Mouse (Mus musculus): ENCODE results near the gene Shisa7. TPM values are rescaled to one million over a fixed set of nuclear protein-coding genes. Genes with fewer than 3 reads are reported as not detected.
"Not testable (repeated sequence)": the region's sequence is repeated elsewhere in the genome, so short reads cannot be mapped to it uniquely, and the experiment has no call there.

Shisa7 gene
- polyA plus RNA-seq (2015; fragmentation: Nextera tagmentation; extraction: Ambion mirVana) = 0.94 and 1.3 TPM in 2 replicates

DNA sequence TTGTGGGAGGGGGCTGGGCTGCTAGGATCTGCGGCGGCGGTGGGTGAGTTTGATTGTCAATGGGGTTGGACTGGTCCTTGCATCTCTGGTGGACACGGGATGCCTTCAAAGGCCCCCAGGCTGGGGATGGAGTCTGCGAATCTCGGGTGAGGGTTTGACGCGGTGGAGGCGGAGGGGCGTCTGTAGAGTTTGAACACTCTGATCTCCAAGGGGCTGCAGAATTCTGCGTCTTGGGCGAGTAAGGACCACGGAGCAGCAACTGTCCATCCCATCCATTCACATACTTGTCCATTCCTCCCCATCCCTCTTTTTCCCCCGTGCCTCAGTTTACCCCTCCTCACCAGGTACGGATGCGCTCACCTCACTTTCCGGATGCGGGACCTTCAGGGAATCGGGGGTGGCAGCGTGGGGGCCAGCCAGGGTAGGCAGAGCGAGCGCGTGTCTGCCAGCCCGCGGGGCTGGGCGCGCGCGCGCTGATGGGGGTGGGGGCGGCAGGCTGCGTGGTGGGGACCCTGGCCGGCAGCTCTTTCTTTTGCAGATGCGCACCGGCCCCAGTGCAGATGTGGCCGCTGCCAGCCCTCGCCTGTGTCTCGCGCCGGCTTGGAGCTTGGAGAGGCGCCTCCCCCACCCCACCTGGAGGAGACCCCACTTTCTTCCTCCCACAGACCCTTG, at the start of gene Shisa7:
TSS of gene Shisa7 (minus strand) at position 452 of the 672 bp plus-strand sequence.
- ATAC-seq (ENCODE audit: borderline replicate concordance, extremely low read depth, low FRiP score, low TSS enrichment) = peak; percentile 37; the same call in 1 of the 2 replicates
- Histone ChIP-seq H3K36me3 (no peaks in the 10 kb centered on the region), H3K9ac (peak within 1 kb of the TSS; percentile 5; the same call in 1 of the 2 replicates), H3K4me1 (peaks cover 18% of the 10 kb centered on the region), H3K4me2 (peak within 1 kb of the TSS; percentile 80), H3K27ac (no peak within 1 kb of the TSS), H3K4me3 (peak within 1 kb of the TSS; percentile 39), H3K27me3 (peaks cover 44% of the 10 kb centered on the region), H3K9me3 (no peaks in the 10 kb centered on the region)
- WGBS = 1% methylated on average over 38 of the region's 41 CpGs

- no peak for ATAC-seq (ENCODE audit: borderline replicate concordance, extremely low read depth, low FRiP score, low TSS enrichment)
- Histone ChIP-seq H3K27ac (no peak overlapping the region), H3K27me3 (no peaks in the 10 kb centered on the region), H3K4me3 (no peak overlapping the region), H3K36me3 (no peaks in the 10 kb centered on the region), H3K9ac (no peak overlapping the region), H3K9me3 (no peaks in the 10 kb centered on the region), H3K4me1 (no peaks in the 10 kb centered on the region), H3K4me2 (no peak overlapping the region)
- WGBS = 40% methylated on average over 4 of the region's 4 CpGs
These were observed 42.2 kb upstream of the Shisa7 start for GRCm38 (mm10) chr7:4886680-4887079.

- not testable (repeated sequence) for H3K9me3 ChIP-seq; ATAC-seq (ENCODE audit: borderline replicate concordance, extremely low read depth, low FRiP score, low TSS enrichment); H3K9ac ChIP-seq; H3K4me2 ChIP-seq; H3K27me3 ChIP-seq; H3K36me3 ChIP-seq; H3K4me3 ChIP-seq; H3K27ac ChIP-seq
- peaks cover 14% of the 10 kb centered on the region for H3K4me1 ChIP-seq
- 71% methylated on average over 1 of the region's 1 CpGs for WGBS
These were observed 34.5 kb upstream of the Shisa7 start for GRCm38 (mm10) chr7:4879036-4879435.

GRCm38 (mm10) chr7:4878186-4878585, 33.7 kb upstream of the Shisa7 start:
- Histone ChIP-seq H3K4me2 (peak overlapping the region; percentile 81), H3K9me3 (no peaks in the 10 kb centered on the region), H3K4me1 (peaks cover 14% of the 10 kb centered on the region), H3K36me3 (no peaks in the 10 kb centered on the region), H3K27me3 (no peaks in the 10 kb centered on the region), H3K9ac (no peak overlapping the region), H3K27ac (no peak overlapping the region), H3K4me3 (peak overlapping the region; percentile 52; the same call in 1 of the 2 replicates)
- no peak for ATAC-seq (ENCODE audit: borderline replicate concordance, extremely low read depth, low FRiP score, low TSS enrichment)

DNA sequence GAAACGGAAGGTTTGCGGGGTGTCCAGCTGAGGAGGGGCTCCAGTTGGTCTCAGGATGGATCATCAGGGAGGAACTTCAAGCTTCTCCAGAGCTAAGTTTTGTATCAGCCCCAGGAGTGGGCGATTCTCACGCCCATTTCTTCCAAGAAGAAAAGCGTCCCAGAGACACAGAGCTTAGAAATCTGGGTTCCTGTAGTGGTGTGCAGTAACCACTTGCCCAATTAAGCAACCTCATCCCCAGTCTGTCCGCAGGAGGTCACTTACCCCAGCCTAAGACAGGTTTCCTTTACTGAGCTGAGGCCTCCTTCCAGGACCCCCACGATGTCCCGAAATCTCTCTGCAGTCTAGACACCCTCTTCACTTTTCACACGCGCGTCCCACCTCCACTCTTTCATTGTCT, 32.7 kb upstream of the Shisa7 start:
- Histone ChIP-seq H3K9me3 (no peaks in the 10 kb centered on the region), H3K27ac (no peak overlapping the region), H3K4me3 (peak overlapping the region; percentile 52), H3K36me3 (no peaks in the 10 kb centered on the region), H3K4me2 (peak overlapping the region; percentile 81), H3K4me1 (peaks cover 14% of the 10 kb centered on the region), H3K9ac (peak overlapping the region; percentile 48), H3K27me3 (no peaks in the 10 kb centered on the region)
- ATAC-seq (ENCODE audit: borderline replicate concordance, extremely low read depth, low FRiP score, low TSS enrichment) = no peak; the same call in 1 of the 2 replicates
- 7% methylated on average over 11 of the region's 11 CpGs for WGBS

DNA sequence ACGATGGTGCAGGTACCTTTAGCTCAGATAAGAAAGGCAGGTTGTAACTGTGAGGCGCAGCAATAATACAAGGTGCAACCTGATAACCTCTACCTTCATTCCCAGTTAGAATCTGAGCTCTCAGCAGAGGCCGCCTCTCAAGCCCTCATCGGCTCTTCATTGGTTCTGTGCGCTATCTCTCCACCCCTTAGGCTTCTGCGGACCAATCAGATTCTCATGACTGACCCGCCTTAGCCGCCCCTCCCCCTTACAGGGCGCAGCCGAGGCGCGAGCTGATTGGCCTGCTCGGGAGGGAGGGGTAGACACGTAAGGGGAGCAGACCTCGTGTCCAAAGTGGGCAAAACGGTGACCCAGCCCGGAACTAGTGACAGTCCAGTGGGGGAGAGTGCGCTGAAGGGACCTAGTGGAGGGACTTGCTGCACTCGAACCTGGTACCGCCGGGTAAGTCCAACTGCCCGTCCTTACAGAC, 32.3 kb upstream of the Shisa7 start, which contains the start of gene Isoc2a:
TSS of gene Isoc2a (plus strand) at position 401 of the 469 bp plus-strand sequence.
- H3K9me3 ChIP-seq = no peaks in the 10 kb centered on the region
- peak; percentile 99 for ATAC-seq (ENCODE audit: borderline replicate concordance, extremely low read depth, low FRiP score, low TSS enrichment)
- H3K4me1 ChIP-seq = peaks cover 14% of the 10 kb centered on the region
- peak within 1 kb of the TSS; percentile 52 for H3K4me3 ChIP-seq
- H3K27me3 ChIP-seq = no peaks in the 10 kb centered on the region
- H3K36me3 ChIP-seq = no peaks in the 10 kb centered on the region
- H3K9ac ChIP-seq = peak within 1 kb of the TSS; percentile 48
- peak within 1 kb of the TSS; percentile 81 for H3K4me2 ChIP-seq
- 1% methylated on average over 22 of the region's 22 CpGs for WGBS
- H3K27ac ChIP-seq = no peak within 1 kb of the TSS

- Histone ChIP-seq H3K27me3 (no peaks in the 10 kb centered on the region), H3K4me1 (peaks cover 10% of the 10 kb centered on the region), H3K9me3 (no peaks in the 10 kb centered on the region), H3K4me3 (no peak within 1 kb of the TSS), H3K36me3 (no peaks in the 10 kb centered on the region), H3K9ac (no peak within 1 kb of the TSS), H3K4me2 (no peak within 1 kb of the TSS), H3K27ac (no peak within 1 kb of the TSS)
- 48% methylated on average over 6 of the region's 6 CpGs for WGBS
- ATAC-seq (ENCODE audit: borderline replicate concordance, extremely low read depth, low FRiP score, low TSS enrichment) = no peak
These were observed 25.6 kb upstream of the Shisa7 start, which contains the start of gene Isoc2b for GRCm38 (mm10) chr7:4870133-4870532. TSS of gene Isoc2b (minus strand) at chr7:4870258.

GRCm38 (mm10) chr7:4866631-4867180, 22.2 kb upstream of the Shisa7 start:
- no peak for ATAC-seq (ENCODE audit: borderline replicate concordance, extremely low read depth, low FRiP score, low TSS enrichment)
- H3K9me3 ChIP-seq = no peaks in the 10 kb centered on the region
- peak overlapping the region; percentile 62 for H3K4me3 ChIP-seq
- peaks cover 18% of the 10 kb centered on the region for H3K4me1 ChIP-seq
- H3K9ac ChIP-seq = peak overlapping the region; percentile 45
- WGBS = 28% methylated on average over 10 of the region's 10 CpGs
- H3K36me3 ChIP-seq = no peaks in the 10 kb centered on the region
- no peaks in the 10 kb centered on the region for H3K27me3 ChIP-seq
- H3K4me2 ChIP-seq = peak overlapping the region; percentile 66
- H3K27ac ChIP-seq = peak overlapping the region; percentile 49; the same call in 1 of the 2 replicates

- peak; percentile 99 for ATAC-seq (ENCODE audit: borderline replicate concordance, extremely low read depth, low FRiP score, low TSS enrichment)
- Histone ChIP-seq H3K4me3 (peak overlapping the region; percentile 62), H3K36me3 (no peaks in the 10 kb centered on the region), H3K27me3 (no peaks in the 10 kb centered on the region), H3K4me1 (peaks cover 18% of the 10 kb centered on the region), H3K27ac (peak overlapping the region; percentile 49), H3K9me3 (no peaks in the 10 kb centered on the region), H3K9ac (peak overlapping the region; percentile 45), H3K4me2 (peak overlapping the region; percentile 66)
- 4% methylated on average over 40 of the region's 40 CpGs for WGBS
These were observed 21.3 kb upstream of the Shisa7 start for GRCm38 (mm10) chr7:4865579-4866493.

- H3K27me3 ChIP-seq = no peaks in the 10 kb centered on the region
- ATAC-seq (ENCODE audit: borderline replicate concordance, extremely low read depth, low FRiP score, low TSS enrichment) = no peak
- H3K27ac ChIP-seq = peak overlapping the region; percentile 42; the same call in 1 of the 2 replicates
These were observed 20.6 kb upstream of the Shisa7 start for GRCm38 (mm10) chr7:4865090-4865489.

DNA sequence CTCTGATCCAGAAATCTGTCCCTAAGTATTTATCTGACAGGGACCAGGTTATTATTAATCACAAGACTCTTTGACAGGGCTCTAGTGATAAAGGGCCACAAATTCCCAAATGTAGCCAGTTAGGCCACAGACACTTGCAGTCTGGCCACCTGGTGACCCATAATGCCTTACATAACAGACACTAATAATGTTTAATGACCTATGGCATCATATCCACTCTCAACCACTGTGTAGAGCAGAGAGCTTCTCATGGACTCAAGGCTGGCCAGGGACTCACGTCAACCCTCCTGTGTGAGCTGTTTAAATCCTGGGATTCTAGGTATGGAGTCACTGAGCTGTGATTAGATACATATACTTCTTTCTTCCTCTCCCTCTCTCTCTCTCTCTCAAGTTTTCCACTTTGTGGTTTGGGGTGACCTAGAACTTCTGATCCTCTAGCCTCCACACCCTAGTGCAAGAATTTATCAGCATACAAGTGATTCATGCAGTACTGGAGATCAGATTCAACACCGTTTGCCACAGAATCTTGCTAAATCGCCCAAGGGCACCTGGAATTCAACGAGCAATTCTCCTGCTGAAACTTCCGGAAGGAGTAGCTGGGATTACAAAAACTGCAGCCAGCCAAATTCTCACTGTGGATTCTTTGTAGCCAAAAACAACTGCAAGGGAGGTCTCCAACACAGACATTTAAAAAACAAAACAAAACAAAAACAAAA, 19.8 kb upstream of the Shisa7 start:
- WGBS = 77% methylated on average over 5 of the region's 5 CpGs
- Histone ChIP-seq H3K27ac (no peak overlapping the region), H3K9me3 (no peaks in the 10 kb centered on the region), H3K4me2 (no peak overlapping the region), H3K27me3 (no peaks in the 10 kb centered on the region), H3K9ac (no peak overlapping the region), H3K4me3 (no peak overlapping the region), H3K4me1 (peaks cover 18% of the 10 kb centered on the region), H3K36me3 (no peaks in the 10 kb centered on the region)
- no peak for ATAC-seq (ENCODE audit: borderline replicate concordance, extremely low read depth, low FRiP score, low TSS enrichment)

More at GRCm38 (mm10) chr7:4865090-4865489, 20.6 kb upstream of the Shisa7 start:
- H3K4me1 ChIP-seq = peaks cover 18% of the 10 kb centered on the region
- H3K4me2 ChIP-seq = peak overlapping the region; percentile 66
- no peaks in the 10 kb centered on the region for H3K36me3 ChIP-seq
- H3K9me3 ChIP-seq = no peaks in the 10 kb centered on the region
- peak overlapping the region; percentile 45; the same call in 1 of the 2 replicates for H3K9ac ChIP-seq
- H3K4me3 ChIP-seq = peak overlapping the region; percentile 62
- 69% methylated on average over 5 of the region's 5 CpGs for WGBS

Measured in lung, embryonic 15.5 days (tissue).